Comparison of ENCODE assay signal across 21 mouse cellular contexts in the genomic region with DNA sequence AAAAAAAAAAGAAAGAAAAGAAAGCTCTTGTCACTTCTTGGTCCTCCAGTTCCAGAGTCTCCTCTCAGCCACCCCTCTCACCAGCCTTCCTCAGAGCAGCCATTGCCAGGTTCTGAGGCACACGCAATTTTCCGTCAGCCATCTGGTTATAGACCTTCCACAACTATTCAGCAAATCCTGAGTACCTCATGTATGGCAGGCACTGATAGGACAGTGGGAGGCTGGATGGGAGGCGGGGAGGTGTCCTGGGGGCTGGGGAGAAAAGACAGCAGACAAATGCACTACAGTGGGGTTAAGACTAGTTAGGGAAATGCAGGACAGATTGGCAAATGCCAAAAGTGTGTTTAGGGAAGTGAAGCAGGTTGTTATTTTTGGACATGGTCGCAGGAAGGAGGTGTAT.
"Had no signal": no experiment of that assay in that cellular context is flagged by ENCODE, and none has a peak within 500 bp of the region (broad histone marks: within the 10 kb centered on the region; RNA-seq: fewer than 3 reads in every experiment).

No protein-coding gene starts in this region.

- H3K27ac ChIP-seq: kidney, postnatal 0 days; layer of hippocampus, adult 2 months; limb, embryonic 10.5 days; limb, embryonic 13.5 days; lung, embryonic 15.5 days; neural tube, embryonic 12.5 days; neural tube, embryonic 15.5 days; stomach, postnatal 0 days had no signal

- DNase-seq: kidney, adult 2 months; kidney, postnatal 25 days; layer of hippocampus, adult 9-11 months; lung, adult 18-20 months; lung, postnatal 10 days; lung, postnatal 36 days; midbrain, embryonic 14.5 days; right cerebral cortex, adult 18-20 months; right cerebral cortex, postnatal 14 days; right cerebral cortex, postnatal 4 days; thymus, postnatal 25 days had no signal

- H3K27me3 ChIP-seq: lung, embryonic 15.5 days had no signal

- H3K4me3 ChIP-seq: layer of hippocampus, adult 2 months; limb, embryonic 10.5 days; limb, embryonic 13.5 days; lung, embryonic 15.5 days; neural tube, embryonic 12.5 days; neural tube, embryonic 15.5 days had no signal

- H3K9ac ChIP-seq: limb, embryonic 13.5 days; lung, embryonic 15.5 days; neural tube, embryonic 12.5 days; neural tube, embryonic 15.5 days had no signal

- ATAC-seq: intestine, postnatal 0 days had no signal

- H3K36me3 ChIP-seq: limb, embryonic 10.5 days; limb, embryonic 13.5 days; lung, embryonic 15.5 days; neural tube, embryonic 12.5 days; neural tube, embryonic 15.5 days had no signal

- H3K4me2 ChIP-seq: limb, embryonic 13.5 days; lung, embryonic 15.5 days; midbrain, embryonic 11.5 days; neural tube, embryonic 12.5 days; neural tube, embryonic 15.5 days had no signal

- H3K9me3 ChIP-seq: limb, embryonic 10.5 days; limb, embryonic 13.5 days; lung, embryonic 15.5 days; neural tube, embryonic 12.5 days; neural tube, embryonic 15.5 days had no signal
